Mouse (Mus musculus) embryo, embryonic 11.5 days (tissue): Measurements from ENCODE around the gene Kcnip4.

ENCODE experiments used
- DNase-seq: peaks from one replicate; pipeline ENCODE4 v3.0.0-alpha.2; 2012; ENCODE audit warnings: low read depth, low spot score

Kcnip4 gene

GRCm38 (mm10) chr5:48890216-48890615 is 634.5 kb downstream of the Kcnip4 start:
- DNase-seq, result no peak

- DNase-seq, result peak; percentile 9
Measured at GRCm38 (mm10) chr5:48889395-48890194, 635.1 kb downstream of the Kcnip4 start.

GRCm38 (mm10) chr5:48878081-48878480 is 646.6 kb downstream of the Kcnip4 start:
- DNase-seq, result no peak

GRCm38 (mm10) chr5:48864268-48864967 is 660.3 kb downstream of the Kcnip4 start:
- no peak for DNase-seq

- peak; percentile 5 for DNase-seq
Measured at GRCm38 (mm10) chr5:48840971-48841370, 683.7 kb downstream of the Kcnip4 start.

GRCm38 (mm10) chr5:48795526-48795925 is 729.2 kb downstream of the Kcnip4 start:
- DNase-seq, result no peak

GRCm38 (mm10) chr5:48779376-48779775 is 745.3 kb downstream of the Kcnip4 start:
- DNase-seq, result no peak

- DNase-seq, result no peak
Measured at GRCm38 (mm10) chr5:48748613-48749012, 776.1 kb downstream of the Kcnip4 start.

- DNase-seq, result no peak
Measured at GRCm38 (mm10) chr5:48737640-48738039, 787.1 kb downstream of the Kcnip4 start.

- no peak for DNase-seq
Measured at GRCm38 (mm10) chr5:48718166-48718565, 806.5 kb downstream of the Kcnip4 start.

- no peak for DNase-seq
Measured at GRCm38 (mm10) chr5:48705997-48706396, 818.7 kb downstream of the Kcnip4 start.

GRCm38 (mm10) chr5:48687068-48687467 is 837.6 kb downstream of the Kcnip4 start:
- DNase-seq, result no peak

- DNase-seq, result no peak
Measured at GRCm38 (mm10) chr5:48679733-48680595, 844.7 kb downstream of the Kcnip4 start.

GRCm38 (mm10) chr5:48662504-48662903 is 862.2 kb downstream of the Kcnip4 start:
- no peak for DNase-seq

- no peak for DNase-seq
Measured at GRCm38 (mm10) chr5:48659975-48660374, 864.7 kb downstream of the Kcnip4 start.

GRCm38 (mm10) chr5:48650496-48650895 is 874.2 kb downstream of the Kcnip4 start:
- DNase-seq, result no peak

GRCm38 (mm10) chr5:48636675-48637074 is 888.0 kb downstream of the Kcnip4 start:
- DNase-seq, result no peak

- no peak for DNase-seq
Measured at GRCm38 (mm10) chr5:48633631-48634030, 891.1 kb downstream of the Kcnip4 start.

GRCm38 (mm10) chr5:48623370-48623769 is 901.3 kb downstream of the Kcnip4 start:
- no peak for DNase-seq

GRCm38 (mm10) chr5:48606916-48607315 is 917.8 kb downstream of the Kcnip4 start:
- no peak for DNase-seq

- no peak for DNase-seq
Measured at GRCm38 (mm10) chr5:48606281-48606680, 918.4 kb downstream of the Kcnip4 start.

GRCm38 (mm10) chr5:48599481-48600040 is 925.1 kb downstream of the Kcnip4 start:
- DNase-seq, result no peak
